Mouse (Mus musculus): Measurements from ENCODE around the gene Scml4. TPM values are rescaled to one million over a fixed set of nuclear protein-coding genes. Genes with fewer than 3 reads are reported as not detected.
A peak's percentile ranks its signal among the peaks of the same experiment; 100 is the strongest.

Scml4 gene
- polyA plus RNA-seq, 1 experiment: 32.9 TPM

- Histone ChIP-seq H3K4me1 (replicated peaks; ENCODE audit: control insufficient read depth, insufficient read depth, low read length) (peaks cover 6% of the 10 kb centered on the region), H3K27me3 (ENCODE audit: control insufficient read depth, insufficient read depth, low read length) (no peaks in the 10 kb centered on the region), H3K27ac (ENCODE audit: control insufficient read depth, insufficient read depth, low read length) (no peak overlapping the region), H3K4me3 (ENCODE audit: control insufficient read depth, insufficient read depth, low read length) (no peak overlapping the region), H3K36me3 (ENCODE audit: control insufficient read depth, insufficient read depth, low read length) (no peaks in the 10 kb centered on the region)
- 55% methylated on average over 5 of the region's 5 CpGs for WGBS
- DNase-seq: no peak
- TF ChIP-seq POLR2A (IDR thresholded peaks at IDR 0.05; ENCODE audit: control insufficient read depth, extremely low read depth, insufficient read depth, low read length, poor library complexity) (no peak), CTCF (IDR thresholded peaks at IDR 0.05; ENCODE audit: borderline replicate concordance, control insufficient read depth, extremely low read depth, insufficient read depth, low read length, poor library complexity) (no peak)
Observed at GRCm38 (mm10) chr10:42876172-42876571, 16.0 kb downstream of the Scml4 start.

GRCm38 (mm10) chr10:42879269-42879681 is 19.1 kb downstream of the Scml4 start:
- Histone ChIP-seq H3K36me3 (ENCODE audit: control insufficient read depth, insufficient read depth, low read length) (no peaks in the 10 kb centered on the region), H3K4me3 (ENCODE audit: control insufficient read depth, insufficient read depth, low read length) (no peak overlapping the region), H3K27ac (ENCODE audit: control insufficient read depth, insufficient read depth, low read length) (no peak overlapping the region), H3K4me1 (replicated peaks; ENCODE audit: control insufficient read depth, insufficient read depth, low read length) (peaks cover 6% of the 10 kb centered on the region), H3K27me3 (ENCODE audit: control insufficient read depth, insufficient read depth, low read length) (no peaks in the 10 kb centered on the region)
- DNase-seq: no peak
- WGBS: 97% methylated on average over 5 of the region's 5 CpGs
- TF ChIP-seq CTCF (IDR thresholded peaks at IDR 0.05; ENCODE audit: borderline replicate concordance, control insufficient read depth, extremely low read depth, insufficient read depth, low read length, poor library complexity): no peak
- no peak for TF ChIP-seq POLR2A (IDR thresholded peaks at IDR 0.05; ENCODE audit: control insufficient read depth, extremely low read depth, insufficient read depth, low read length, poor library complexity)

- 95% methylated on average over 5 of the region's 5 CpGs for WGBS
- Histone ChIP-seq H3K27me3 (ENCODE audit: control insufficient read depth, insufficient read depth, low read length) (no peaks in the 10 kb centered on the region), H3K4me3 (ENCODE audit: control insufficient read depth, insufficient read depth, low read length) (no peak overlapping the region), H3K27ac (ENCODE audit: control insufficient read depth, insufficient read depth, low read length) (no peak overlapping the region), H3K4me1 (replicated peaks; ENCODE audit: control insufficient read depth, insufficient read depth, low read length) (peaks cover 6% of the 10 kb centered on the region), H3K36me3 (ENCODE audit: control insufficient read depth, insufficient read depth, low read length) (no peaks in the 10 kb centered on the region)
- DNase-seq: no peak
- TF ChIP-seq POLR2A (IDR thresholded peaks at IDR 0.05; ENCODE audit: control insufficient read depth, extremely low read depth, insufficient read depth, low read length, poor library complexity): no peak
- no peak for TF ChIP-seq CTCF (IDR thresholded peaks at IDR 0.05; ENCODE audit: borderline replicate concordance, control insufficient read depth, extremely low read depth, insufficient read depth, low read length, poor library complexity)
Observed at GRCm38 (mm10) chr10:42879682-42880081, 19.5 kb downstream of the Scml4 start.

- TF ChIP-seq POLR2A (IDR thresholded peaks at IDR 0.05; ENCODE audit: control insufficient read depth, extremely low read depth, insufficient read depth, low read length, poor library complexity) (peak; percentile 44; the same call in 1 of the 2 replicates), CTCF (IDR thresholded peaks at IDR 0.05; ENCODE audit: borderline replicate concordance, control insufficient read depth, extremely low read depth, insufficient read depth, low read length, poor library complexity) (no peak)
- Histone ChIP-seq H3K27me3 (ENCODE audit: control insufficient read depth, insufficient read depth, low read length) (no peaks in the 10 kb centered on the region), H3K4me3 (ENCODE audit: control insufficient read depth, insufficient read depth, low read length) (peak overlapping the region; percentile 1; the same call in 1 of the 2 replicates), H3K4me1 (replicated peaks; ENCODE audit: control insufficient read depth, insufficient read depth, low read length) (peaks cover 22% of the 10 kb centered on the region), H3K27ac (ENCODE audit: control insufficient read depth, insufficient read depth, low read length) (peak overlapping the region; percentile 82), H3K36me3 (ENCODE audit: control insufficient read depth, insufficient read depth, low read length) (no peaks in the 10 kb centered on the region)
- peak; percentile 62 for DNase-seq
- under 1% methylated on average over 6 of the region's 6 CpGs for WGBS
Observed at GRCm38 (mm10) chr10:42887040-42887439, 26.9 kb downstream of the Scml4 start.

GRCm38 (mm10) chr10:42888241-42888640 is 28.1 kb downstream of the Scml4 start:
- Histone ChIP-seq H3K27me3 (ENCODE audit: control insufficient read depth, insufficient read depth, low read length) (no peaks in the 10 kb centered on the region), H3K36me3 (ENCODE audit: control insufficient read depth, insufficient read depth, low read length) (no peaks in the 10 kb centered on the region), H3K27ac (ENCODE audit: control insufficient read depth, insufficient read depth, low read length) (peak overlapping the region; percentile 94), H3K4me3 (ENCODE audit: control insufficient read depth, insufficient read depth, low read length) (no peak overlapping the region), H3K4me1 (replicated peaks; ENCODE audit: control insufficient read depth, insufficient read depth, low read length) (peaks cover 22% of the 10 kb centered on the region)
- peak; percentile 50 for DNase-seq
- WGBS: 52% methylated on average over 5 of the region's 5 CpGs
- no peak for TF ChIP-seq CTCF (IDR thresholded peaks at IDR 0.05; ENCODE audit: borderline replicate concordance, control insufficient read depth, extremely low read depth, insufficient read depth, low read length, poor library complexity)

- no peak overlapping the region for H3K4me3 ChIP-seq (ENCODE audit: control insufficient read depth, insufficient read depth, low read length)
- TF ChIP-seq CTCF (IDR thresholded peaks at IDR 0.05; ENCODE audit: borderline replicate concordance, control insufficient read depth, extremely low read depth, insufficient read depth, low read length, poor library complexity) (no peak), POLR2A (IDR thresholded peaks at IDR 0.05; ENCODE audit: control insufficient read depth, extremely low read depth, insufficient read depth, low read length, poor library complexity) (no peak)
- H3K36me3 ChIP-seq (ENCODE audit: control insufficient read depth, insufficient read depth, low read length): no peaks in the 10 kb centered on the region
- no peak for DNase-seq
- peaks cover 29% of the 10 kb centered on the region for H3K4me1 ChIP-seq (replicated peaks; ENCODE audit: control insufficient read depth, insufficient read depth, low read length)
- 94% methylated on average over 4 of the region's 4 CpGs for whole genome bisulfite sequencing
- no peaks in the 10 kb centered on the region for H3K27me3 ChIP-seq (ENCODE audit: control insufficient read depth, insufficient read depth, low read length)
- H3K27ac ChIP-seq (ENCODE audit: control insufficient read depth, insufficient read depth, low read length): no peak overlapping the region
Observed at GRCm38 (mm10) chr10:42890365-42890764, 30.2 kb downstream of the Scml4 start.

GRCm38 (mm10) chr10:42892250-42892649 is 32.1 kb downstream of the Scml4 start:
- no peak overlapping the region for H3K4me3 ChIP-seq (ENCODE audit: control insufficient read depth, insufficient read depth, low read length)
- TF ChIP-seq CTCF (IDR thresholded peaks at IDR 0.05; ENCODE audit: borderline replicate concordance, control insufficient read depth, extremely low read depth, insufficient read depth, low read length, poor library complexity) (no peak), POLR2A (IDR thresholded peaks at IDR 0.05; ENCODE audit: control insufficient read depth, extremely low read depth, insufficient read depth, low read length, poor library complexity) (no peak)
- DNase-seq: no peak
- H3K36me3 ChIP-seq (ENCODE audit: control insufficient read depth, insufficient read depth, low read length): no peaks in the 10 kb centered on the region
- H3K27me3 ChIP-seq (ENCODE audit: control insufficient read depth, insufficient read depth, low read length): no peaks in the 10 kb centered on the region
- H3K4me1 ChIP-seq (replicated peaks; ENCODE audit: control insufficient read depth, insufficient read depth, low read length): peaks cover 35% of the 10 kb centered on the region
- WGBS: 96% methylated on average over 4 of the region's 4 CpGs
- no peak overlapping the region for H3K27ac ChIP-seq (ENCODE audit: control insufficient read depth, insufficient read depth, low read length)
